Mouse (Mus musculus): ENCODE measurements around the gene Prl8a6. TPM values are rescaled to one million over a fixed set of nuclear protein-coding genes. Genes with fewer than 3 reads are reported as not detected.

Gene Prl8a6
- polyA plus RNA-seq (2012; rRNA removed), result not detected in 2 replicates

DNA sequence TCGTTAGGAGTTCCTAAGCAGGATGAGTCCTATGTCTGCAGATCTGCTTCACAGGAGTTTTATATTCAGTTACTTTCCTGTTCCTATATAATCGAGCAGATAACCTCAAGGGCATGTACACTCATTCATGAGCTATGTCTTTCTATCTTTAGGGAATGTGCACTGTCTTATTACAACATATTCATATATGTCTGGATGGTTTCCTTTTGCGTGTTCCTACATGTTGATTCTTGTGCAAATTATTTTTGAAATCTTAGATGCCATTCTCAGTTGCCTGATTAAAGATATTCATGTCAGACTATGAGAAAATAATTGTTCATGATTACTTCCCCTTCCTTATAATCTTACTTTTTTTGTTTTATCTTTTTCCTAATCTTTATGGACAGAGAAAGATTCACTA is at the start of gene Prl8a6:
Gene Prl8a6 (minus strand): TSS at position 101 of the 400 bp plus-strand sequence.

DNA sequence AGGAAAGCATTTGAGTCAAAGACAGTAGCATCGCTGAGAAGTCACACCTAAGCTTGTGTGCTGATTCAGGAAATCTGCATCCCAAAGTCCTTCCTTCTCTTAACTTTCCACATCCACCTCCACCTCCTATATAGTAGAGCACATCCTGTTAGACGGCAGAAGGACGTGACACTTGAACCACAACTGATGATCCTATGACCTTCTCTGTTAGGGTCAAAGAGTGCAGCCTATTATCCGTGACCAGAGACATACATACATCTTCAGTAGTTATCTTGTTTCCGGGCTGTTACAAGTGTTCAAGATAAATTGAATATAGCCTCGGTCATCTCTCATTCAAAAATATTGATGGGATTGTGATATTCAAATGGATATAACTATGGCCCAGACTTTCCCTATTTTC is 47.7 kb downstream of the Prl8a6 start, which contains the start of gene Prl2b1:
Gene Prl2b1 (minus strand): TSS at position 101 of the 400 bp plus-strand sequence.

Other genes with a start within 250 kb of the Prl8a6 start
- gene Prl3c1, start 242.0 kb downstream of the Prl8a6 start, polyA plus RNA-seq (2012; rRNA removed), result not detected in 2 replicates
- gene Prl3b1, start 196.8 kb downstream of the Prl8a6 start, polyA plus RNA-seq (2012; rRNA removed), result not detected in 2 replicates
- not detected in 2 replicates for gene Prl3a1, start 179.3 kb downstream of the Prl8a6 start, polyA plus RNA-seq (2012; rRNA removed)
- gene Prl6a1, start 126.1 kb downstream of the Prl8a6 start, polyA plus RNA-seq (2012; rRNA removed), result not detected in 2 replicates
- gene Prl8a2, start 93.0 kb downstream of the Prl8a6 start, polyA plus RNA-seq (2012; rRNA removed), result not detected in 2 replicates
- not detected in 2 replicates for gene Prl2b1, start 47.8 kb downstream of the Prl8a6 start, polyA plus RNA-seq (2012; rRNA removed)
- gene Prl8a8, start 74.5 kb upstream of the Prl8a6 start, polyA plus RNA-seq (2012; rRNA removed), result not detected in 2 replicates
- gene Prl8a9, start 125.9 kb upstream of the Prl8a6 start, polyA plus RNA-seq (2012; rRNA removed), result not detected in 2 replicates
- not detected in 2 replicates for gene Prl8a1, start 143.5 kb upstream of the Prl8a6 start, polyA plus RNA-seq (2012; rRNA removed)
- not detected in 2 replicates for gene Prl7b1, start 171.9 kb upstream of the Prl8a6 start, polyA plus RNA-seq (2012; rRNA removed)
- not detected in 2 replicates for gene Prl7a1, start 203.8 kb upstream of the Prl8a6 start, polyA plus RNA-seq (2012; rRNA removed)
- not detected in 2 replicates for gene Prl7a2, start 229.3 kb upstream of the Prl8a6 start, polyA plus RNA-seq (2012; rRNA removed)